Mouse (Mus musculus) cerebellum, adult 11-12 months (tissue): Measurements from ENCODE around the gene Fgfr2.

ENCODE experiments used
- DNase-seq: peaks from one replicate; pipeline ENCODE4 v3.0.0; 2022

Gene Fgfr2

DNA sequence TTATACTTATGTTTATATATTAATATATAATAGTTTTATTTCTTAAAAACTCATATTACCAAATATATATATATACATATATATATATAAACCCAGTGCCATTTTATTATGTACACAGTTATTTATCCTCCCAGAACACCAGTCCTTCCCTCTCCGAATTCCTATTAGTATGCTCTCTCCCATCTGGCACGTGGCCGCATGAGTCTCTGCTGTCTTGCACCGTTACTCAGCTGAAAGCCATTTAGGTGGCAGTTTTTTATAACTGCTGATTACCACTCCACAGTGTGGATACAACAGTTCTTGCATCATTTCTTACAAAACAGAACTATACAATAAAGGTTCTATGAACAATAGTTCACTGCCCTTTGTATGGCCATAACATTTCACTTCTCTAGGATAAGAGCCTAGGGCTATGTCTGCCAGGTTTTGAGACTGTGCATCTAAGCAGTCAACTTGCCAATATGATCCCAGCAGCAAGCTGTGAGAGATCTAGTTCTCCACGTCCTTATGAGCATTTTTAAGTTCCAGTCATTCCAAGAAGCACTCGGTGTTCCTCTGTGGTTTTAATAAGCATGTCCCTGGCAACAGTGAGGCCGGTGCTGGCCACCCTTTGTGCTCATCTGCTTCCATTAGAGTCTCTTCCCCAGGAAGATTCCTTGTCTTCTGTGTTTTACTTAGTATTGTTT lies 1777.2 kb downstream of the Fgfr2 start:
- DNase-seq = peak; percentile 11

DNA sequence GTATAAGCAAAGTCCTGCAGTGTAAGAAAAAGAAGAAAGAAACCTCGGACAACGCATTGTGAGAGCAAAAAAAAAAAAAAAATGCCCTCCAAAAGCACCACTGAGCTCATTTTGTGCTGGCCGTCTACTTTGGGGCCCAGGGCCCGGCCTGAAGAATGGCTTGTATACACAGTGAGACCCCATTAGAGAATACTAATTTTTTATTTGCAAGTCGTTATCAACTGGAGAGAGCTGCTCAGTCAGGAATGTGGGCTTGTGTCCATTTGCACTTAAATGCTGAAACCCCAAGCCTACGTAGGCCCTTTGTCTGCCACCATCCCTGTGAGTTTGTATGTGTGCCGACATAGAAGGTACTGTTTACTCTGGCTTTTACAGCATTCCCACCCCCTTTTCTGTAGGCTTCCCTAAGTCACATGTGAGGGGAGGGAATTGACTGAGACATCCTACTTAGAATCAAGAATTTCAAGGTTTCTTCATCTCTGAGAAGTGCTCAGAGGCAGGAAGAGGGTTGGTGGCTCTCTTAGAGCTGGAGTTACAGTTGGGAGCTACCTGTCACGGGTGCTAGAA lies 1785.6 kb downstream of the Fgfr2 start:
- no peak for DNase-seq

- no peak for DNase-seq
Measured at GRCm38 (mm10) chr7:131333564-131333963, 1789.6 kb downstream of the Fgfr2 start, which contains the start of gene Fam24a. Gene Fam24a, plus strand, starts transcription at chr7:131333864.

DNA sequence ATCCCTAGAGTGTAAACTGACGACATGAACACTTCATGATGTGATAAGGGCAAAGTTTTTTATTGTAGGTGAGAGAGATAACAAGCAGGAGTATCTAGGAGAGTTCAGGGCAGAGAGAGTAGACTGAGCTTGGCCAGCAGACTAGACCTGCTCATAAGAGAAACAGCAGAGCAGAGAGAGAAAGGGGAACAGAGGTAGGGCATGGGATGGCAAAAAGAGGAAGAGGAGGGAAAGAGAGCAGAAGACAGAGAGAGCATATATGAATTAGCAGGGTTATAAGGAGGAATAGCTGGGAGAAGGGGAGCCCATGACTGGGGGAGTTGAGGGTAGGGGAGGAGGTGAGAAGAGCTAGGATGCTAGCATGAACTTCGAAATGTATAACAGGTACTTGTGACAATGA lies 1791.5 kb downstream of the Fgfr2 start:
- no peak for DNase-seq

- DNase-seq = no peak
Measured at GRCm38 (mm10) chr7:131329416-131329815, 1793.7 kb downstream of the Fgfr2 start, which contains the start of gene Fam24b. Gene Fam24b, minus strand, starts transcription at chr7:131329516.

GRCm38 (mm10) chr7:131327054-131327453 lies 1796.1 kb downstream of the Fgfr2 start:
- no peak for DNase-seq

- DNase-seq = no peak
Measured at GRCm38 (mm10) chr7:131322192-131322591, 1801.0 kb downstream of the Fgfr2 start, which contains the start of gene Cuzd1. Gene Cuzd1, minus strand, starts transcription at chr7:131322292.

DNA sequence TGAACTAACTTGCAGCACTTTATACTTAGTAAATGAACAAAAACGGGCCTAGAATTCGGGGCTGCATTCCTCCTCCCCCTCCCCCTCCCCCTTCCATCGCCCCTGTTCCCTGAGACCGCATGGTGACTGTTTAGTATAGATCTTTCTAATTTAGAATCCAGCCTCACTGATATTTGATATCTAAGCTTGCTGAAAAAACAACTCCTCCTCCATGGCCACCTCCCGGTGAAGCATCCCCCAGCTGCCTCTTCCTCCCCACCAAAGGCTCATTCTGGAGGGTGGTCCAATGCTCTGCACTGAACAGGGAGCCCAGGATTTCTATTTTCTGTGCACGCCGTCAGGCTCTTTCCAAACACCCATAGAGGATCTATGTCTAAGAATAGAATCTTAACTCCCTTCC lies 1804.8 kb downstream of the Fgfr2 start:
- DNase-seq = no peak

GRCm38 (mm10) chr7:131317587-131317986 lies 1805.6 kb downstream of the Fgfr2 start:
- no peak for DNase-seq

GRCm38 (mm10) chr7:131314493-131314892 lies 1808.7 kb downstream of the Fgfr2 start:
- DNase-seq = no peak

DNA sequence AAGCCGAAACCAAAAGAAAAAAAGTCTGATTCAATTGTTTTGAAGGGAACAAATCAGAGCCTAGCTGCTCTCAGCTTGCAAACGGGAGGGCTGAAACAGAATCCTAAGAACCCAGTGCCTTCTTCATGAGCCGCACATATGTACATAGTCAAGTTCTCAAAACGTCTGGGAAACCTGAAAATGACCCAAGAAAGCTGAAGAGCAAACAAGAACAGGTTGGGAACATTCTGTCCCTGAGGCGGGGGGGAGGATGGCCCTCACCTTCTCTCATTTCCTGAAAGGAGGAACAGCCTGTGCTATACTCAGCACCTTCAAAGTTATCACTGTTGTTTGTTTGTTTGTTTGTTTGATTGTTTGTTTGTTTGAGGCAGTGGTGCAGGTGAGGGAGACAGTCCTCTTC lies 1816.4 kb downstream of the Fgfr2 start:
- DNase-seq = no peak

DNA sequence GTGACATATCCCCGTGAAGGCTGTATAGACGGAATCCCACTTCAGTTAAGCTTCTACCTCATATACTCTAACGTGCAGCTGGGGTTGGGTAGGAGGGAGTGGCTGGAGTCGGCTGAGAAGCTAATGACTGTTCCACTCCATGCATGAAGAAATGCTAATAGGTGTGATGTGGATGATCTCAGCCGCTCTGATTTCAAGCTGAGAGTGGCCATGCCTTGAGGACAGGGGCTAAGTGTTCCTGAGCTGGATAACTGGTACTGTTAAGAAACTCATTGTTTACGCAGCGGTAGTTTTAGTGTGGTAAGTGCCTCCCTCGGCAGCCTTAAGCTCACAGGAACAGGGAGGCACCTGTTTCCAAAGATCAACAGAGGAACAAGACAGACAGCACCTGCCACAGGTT lies 1819.8 kb downstream of the Fgfr2 start:
- DNase-seq = no peak

DNA sequence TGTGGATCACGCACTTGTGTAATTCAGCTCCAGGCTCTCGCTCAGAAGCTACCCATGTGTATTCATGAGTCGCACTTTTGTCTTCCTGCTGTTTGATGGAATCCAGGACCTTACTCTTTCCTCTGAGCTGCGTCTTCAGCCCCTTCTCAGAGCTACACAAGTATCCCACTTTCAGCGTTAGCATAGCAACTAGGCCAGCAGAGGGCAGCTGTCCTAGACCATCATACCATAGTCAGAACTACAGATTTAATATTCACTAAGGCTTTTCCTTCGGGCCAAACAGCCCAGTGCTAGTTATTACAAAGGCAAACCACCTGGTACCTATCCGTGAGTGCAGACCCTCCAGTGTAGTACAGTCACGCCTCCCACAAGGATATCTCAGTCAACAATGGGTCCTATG lies 1826.0 kb downstream of the Fgfr2 start:
- no peak for DNase-seq

- no peak for DNase-seq
Measured at GRCm38 (mm10) chr7:131265851-131266250, 1857.3 kb downstream of the Fgfr2 start.

GRCm38 (mm10) chr7:131264251-131264650 lies 1858.9 kb downstream of the Fgfr2 start:
- DNase-seq = no peak

- no peak for DNase-seq
Measured at GRCm38 (mm10) chr7:131260946-131261345, 1862.2 kb downstream of the Fgfr2 start.

DNA sequence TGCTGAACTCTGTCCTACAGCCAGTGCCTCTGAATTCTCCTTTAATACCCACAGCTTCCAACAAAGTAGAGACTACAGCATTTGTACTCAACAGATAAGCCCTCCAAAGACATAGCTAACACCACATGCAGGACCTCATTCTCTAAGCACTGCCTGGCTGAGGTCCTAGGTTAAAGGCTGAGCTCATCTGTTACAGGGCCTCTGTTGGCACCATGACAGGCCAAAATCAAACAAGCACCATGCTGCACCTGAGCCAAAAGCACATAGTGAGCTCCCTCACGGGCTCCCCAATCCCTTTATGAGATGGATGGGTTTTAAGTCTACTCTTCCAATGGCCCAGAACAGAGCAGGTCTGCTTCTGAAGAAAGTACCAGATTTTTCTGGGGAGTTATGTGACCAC lies 1865.8 kb downstream of the Fgfr2 start:
- DNase-seq = no peak

- DNase-seq = no peak
Measured at GRCm38 (mm10) chr7:131256841-131257240, 1866.3 kb downstream of the Fgfr2 start.

GRCm38 (mm10) chr7:131244993-131245392 lies 1878.2 kb downstream of the Fgfr2 start:
- no peak for DNase-seq

DNA sequence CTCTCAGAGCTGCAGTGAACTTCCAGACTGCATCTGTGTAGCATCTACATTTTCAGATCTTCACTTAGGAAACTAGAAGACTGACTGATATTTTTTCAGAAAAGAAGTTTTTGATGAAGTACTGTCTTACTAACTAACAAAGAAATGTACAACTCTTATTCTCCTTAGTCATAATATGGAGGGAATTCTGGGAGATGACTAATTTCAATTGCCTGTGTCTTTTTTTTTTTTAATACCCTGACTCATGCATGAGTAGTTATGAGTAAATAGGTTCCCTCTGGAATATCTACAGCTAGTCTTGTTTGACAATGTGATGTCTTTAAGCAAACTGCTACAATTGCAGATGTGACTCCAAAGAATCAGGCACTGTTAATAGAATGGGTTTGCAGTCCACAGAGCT lies 1887.1 kb downstream of the Fgfr2 start:
- DNase-seq = no peak

GRCm38 (mm10) chr7:131223086-131223485 lies 1900.1 kb downstream of the Fgfr2 start:
- no peak for DNase-seq

DNA sequence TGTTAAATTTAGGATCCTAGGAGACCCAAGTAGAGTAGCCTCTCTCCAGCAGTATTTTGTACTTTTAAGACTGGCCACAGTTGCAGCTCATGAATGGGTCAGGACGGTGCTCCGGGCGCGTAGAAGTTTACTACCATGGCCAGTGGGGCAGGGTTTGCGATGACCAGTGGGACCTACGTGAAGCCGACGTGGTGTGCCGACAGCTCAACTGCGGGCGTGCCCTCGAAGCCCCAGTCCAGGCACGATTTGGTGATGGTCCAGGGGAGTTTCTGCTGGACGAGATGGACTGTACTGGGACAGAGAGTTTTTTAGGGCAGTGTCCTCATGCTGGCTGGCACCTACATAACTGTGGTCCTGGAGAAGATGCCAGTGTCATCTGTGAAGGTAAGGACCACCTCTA lies 1935.2 kb downstream of the Fgfr2 start:
- DNase-seq = no peak

GRCm38 (mm10) chr7:131187047-131187446 lies 1936.1 kb downstream of the Fgfr2 start:
- no peak for DNase-seq

DNA sequence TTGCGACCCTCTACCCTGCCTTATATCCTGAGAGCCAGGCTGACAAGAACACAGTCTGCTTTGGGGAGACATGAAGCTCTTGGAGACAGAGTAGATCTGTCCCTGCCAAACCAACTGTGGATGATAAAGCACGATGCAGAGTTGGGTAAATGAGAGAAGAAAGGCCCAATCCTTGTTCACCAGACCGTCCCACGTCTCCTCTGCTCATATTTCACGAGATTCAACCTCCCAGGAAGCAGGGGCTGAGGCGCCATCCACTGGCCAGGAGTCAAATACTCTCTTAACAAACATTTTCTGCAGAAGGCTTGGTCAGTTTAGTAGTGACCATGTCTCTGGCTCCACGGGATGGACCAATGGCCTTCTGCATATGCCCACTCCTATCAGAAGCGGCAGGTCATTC lies 1938.8 kb downstream of the Fgfr2 start:
- no peak for DNase-seq

GRCm38 (mm10) chr7:131182685-131183084 lies 1940.5 kb downstream of the Fgfr2 start:
- DNase-seq = no peak
